Mouse (Mus musculus): ENCODE measurements around the gene Gm38394. TPM values are rescaled to one million over a fixed set of nuclear protein-coding genes. Genes with fewer than 3 reads are reported as not detected.
"Not testable (repeated sequence)": the region's sequence is repeated elsewhere in the genome, so short reads cannot be mapped to it uniquely, and the experiment has no call there.

The Gm38394 gene
- polyA plus RNA-seq, 1 experiment from 2014 or later = 2.3 TPM

DNA sequence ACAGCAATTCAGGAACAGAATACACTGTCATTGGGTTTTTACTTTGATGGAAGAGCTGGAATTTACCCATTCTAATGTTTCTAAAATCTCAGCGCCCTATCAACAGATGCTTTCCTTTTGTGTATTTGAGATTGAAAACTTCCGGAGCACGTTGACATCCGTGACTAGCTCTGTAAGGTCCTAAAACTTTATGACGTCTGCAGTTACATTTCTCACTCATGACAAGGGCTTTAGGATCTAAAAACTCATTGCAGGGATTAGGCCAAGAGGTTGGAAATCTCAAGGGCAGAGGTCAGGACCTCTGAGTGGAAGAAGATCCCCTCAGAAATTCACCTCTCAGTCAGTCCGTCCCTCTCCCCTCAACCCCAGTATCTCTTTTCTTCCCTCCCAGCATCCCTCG is 27.2 kb upstream of the Gm38394 start:
- Histone ChIP-seq H3K27me3 (no peaks in the 10 kb centered on the region), H3K9me3 (no peaks in the 10 kb centered on the region), H3K9ac (no peak overlapping the region), H3K27ac (replicated peaks) (no peak overlapping the region), H3K4me3 (no peak overlapping the region), H3K36me3 (no peaks in the 10 kb centered on the region), H3K4me2 (no peak overlapping the region), H3K4me1 (replicated peaks) (no peaks in the 10 kb centered on the region)
- WGBS = 76% methylated on average over 7 of the region's 7 CpGs
- no peak for ATAC-seq (ENCODE audit: low FRiP score, low read depth)

- H3K27ac ChIP-seq (replicated peaks) = no peak overlapping the region
- no peak overlapping the region for H3K4me3 ChIP-seq
- WGBS = 79% methylated on average over 10 of the region's 10 CpGs
- no peak overlapping the region for H3K9ac ChIP-seq
- no peaks in the 10 kb centered on the region for H3K27me3 ChIP-seq
- H3K9me3 ChIP-seq = no peaks in the 10 kb centered on the region
- H3K36me3 ChIP-seq = no peaks in the 10 kb centered on the region
- no peak overlapping the region for H3K4me2 ChIP-seq
- no peak for ATAC-seq (ENCODE audit: low FRiP score, low read depth)
- no peaks in the 10 kb centered on the region for H3K4me1 ChIP-seq (replicated peaks)
These were observed 24.8 kb upstream of the Gm38394 start for GRCm38 (mm10) chr1:133685749-133686519.

DNA sequence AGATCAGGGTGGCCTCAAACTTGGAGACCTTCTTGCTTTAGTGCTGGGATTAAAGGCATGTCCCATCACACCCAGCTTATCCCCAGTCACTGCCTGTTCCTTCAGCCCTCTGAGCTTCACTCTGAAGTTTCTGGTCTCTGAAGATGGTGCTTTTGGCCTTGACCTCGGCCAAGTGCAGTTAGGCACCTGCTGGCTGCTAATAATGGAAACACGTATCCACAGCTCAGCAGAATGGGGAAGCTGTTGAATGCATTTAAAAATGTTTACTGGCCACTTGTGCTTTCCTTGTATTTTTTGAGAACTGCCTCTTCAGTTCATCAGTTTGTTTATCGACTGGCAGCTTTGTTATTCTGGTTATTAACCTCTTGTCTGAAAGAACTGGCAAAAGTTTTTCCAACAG is 10.7 kb upstream of the Gm38394 start:
- Histone ChIP-seq H3K27me3 (no peaks in the 10 kb centered on the region), H3K4me3 (no peak overlapping the region), H3K4me2 (no peak overlapping the region), H3K9me3 (no peaks in the 10 kb centered on the region), H3K36me3 (no peaks in the 10 kb centered on the region), H3K27ac (replicated peaks) (no peak overlapping the region), H3K9ac (no peak overlapping the region), H3K4me1 (replicated peaks) (no peaks in the 10 kb centered on the region)
- 73% methylated on average over 3 of the region's 3 CpGs for WGBS
- ATAC-seq (ENCODE audit: low FRiP score, low read depth) = no peak

- 94% methylated on average over 3 of the region's 3 CpGs for WGBS
- Histone ChIP-seq H3K9me3 (no peaks in the 10 kb centered on the region), H3K4me3 (no peak overlapping the region), H3K27me3 (no peaks in the 10 kb centered on the region), H3K36me3 (no peaks in the 10 kb centered on the region), H3K9ac (no peak overlapping the region), H3K4me2 (no peak overlapping the region), H3K4me1 (replicated peaks) (no peaks in the 10 kb centered on the region), H3K27ac (replicated peaks) (no peak overlapping the region)
- ATAC-seq (ENCODE audit: low FRiP score, low read depth) = no peak
These were observed 10.1 kb upstream of the Gm38394 start for GRCm38 (mm10) chr1:133671266-133671665.

DNA sequence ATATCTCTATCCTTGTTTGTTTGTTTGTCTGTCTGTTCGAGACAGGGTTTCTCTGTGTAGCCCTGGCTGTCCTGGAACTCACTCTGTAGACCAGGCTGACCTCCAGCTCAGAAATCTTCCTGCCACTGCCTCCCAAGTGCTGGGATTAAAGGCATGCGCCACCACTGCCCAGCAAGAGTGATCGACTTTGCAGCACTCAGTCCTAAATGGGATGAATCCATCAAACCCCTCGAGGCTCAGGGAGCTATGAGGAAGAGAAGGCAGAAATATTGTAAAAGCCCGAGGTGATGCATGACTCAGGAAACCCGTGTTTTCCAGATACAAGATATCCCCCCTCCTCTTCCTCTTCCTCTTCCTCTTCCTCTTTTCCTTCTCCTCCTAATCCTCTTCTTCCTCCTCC is 9.7 kb upstream of the Gm38394 start:
- Histone ChIP-seq H3K9ac (no peak overlapping the region), H3K36me3 (no peaks in the 10 kb centered on the region), H3K4me2 (no peak overlapping the region), H3K9me3 (no peaks in the 10 kb centered on the region), H3K27me3 (no peaks in the 10 kb centered on the region), H3K4me1 (replicated peaks) (no peaks in the 10 kb centered on the region), H3K27ac (replicated peaks) (no peak overlapping the region), H3K4me3 (no peak overlapping the region)
- ATAC-seq (ENCODE audit: low FRiP score, low read depth) = no peak
- 88% methylated on average over 6 of the region's 6 CpGs for WGBS

DNA sequence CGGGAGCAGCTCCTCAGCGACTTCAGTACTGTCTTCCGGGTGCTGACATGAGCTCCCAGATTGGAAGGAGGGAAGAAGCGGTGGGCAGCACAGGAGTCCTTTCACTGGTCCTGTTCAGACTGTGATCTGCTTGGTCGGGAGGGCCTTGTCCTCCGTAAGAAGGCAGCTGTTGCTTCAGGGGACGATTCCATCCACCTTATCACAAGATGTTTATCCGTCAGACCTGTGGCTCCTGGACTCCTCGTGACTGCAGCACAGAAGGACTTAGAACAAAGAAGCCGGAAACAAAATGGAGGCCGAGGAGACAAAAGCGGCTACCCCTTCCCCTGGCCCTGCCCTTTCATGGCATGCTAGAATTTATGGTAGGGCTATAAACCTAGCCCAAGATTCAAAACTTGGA is 9.1 kb upstream of the Gm38394 start:
- WGBS = 74% methylated on average over 12 of the region's 12 CpGs
- no peak overlapping the region for H3K4me3 ChIP-seq
- ATAC-seq (ENCODE audit: low FRiP score, low read depth) = no peak

DNA sequence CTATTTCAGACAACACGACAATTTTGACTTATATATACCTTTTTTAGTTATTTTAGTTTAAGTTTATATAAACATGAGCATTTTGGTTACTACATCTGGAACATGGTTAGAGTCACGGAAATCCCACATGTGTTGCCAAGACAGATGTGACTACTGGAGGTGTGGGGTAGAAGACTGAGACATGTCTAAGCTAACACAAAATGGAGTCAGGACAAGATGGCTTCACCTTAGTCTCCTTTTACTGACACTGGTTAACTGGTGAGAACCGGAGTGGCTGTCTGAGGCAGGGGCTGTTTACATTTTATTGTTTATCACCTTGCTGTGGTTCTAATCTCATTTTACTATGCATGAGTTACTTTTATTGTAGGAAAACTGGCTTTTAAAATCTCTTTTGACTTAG is 7.5 kb upstream of the Gm38394 start:
- no peaks in the 10 kb centered on the region for H3K36me3 ChIP-seq
- 94% methylated on average over 3 of the region's 3 CpGs for WGBS
- H3K27me3 ChIP-seq = no peaks in the 10 kb centered on the region

More for the DNA sequence above, 9.1 kb upstream of the Gm38394 start:
- H3K9ac ChIP-seq = no peak overlapping the region
- no peak overlapping the region for H3K4me2 ChIP-seq
- H3K27ac ChIP-seq (replicated peaks) = no peak overlapping the region
- H3K27me3 ChIP-seq = no peaks in the 10 kb centered on the region
- H3K9me3 ChIP-seq = no peaks in the 10 kb centered on the region
- no peaks in the 10 kb centered on the region for H3K4me1 ChIP-seq (replicated peaks)
- H3K36me3 ChIP-seq = no peaks in the 10 kb centered on the region

DNA sequence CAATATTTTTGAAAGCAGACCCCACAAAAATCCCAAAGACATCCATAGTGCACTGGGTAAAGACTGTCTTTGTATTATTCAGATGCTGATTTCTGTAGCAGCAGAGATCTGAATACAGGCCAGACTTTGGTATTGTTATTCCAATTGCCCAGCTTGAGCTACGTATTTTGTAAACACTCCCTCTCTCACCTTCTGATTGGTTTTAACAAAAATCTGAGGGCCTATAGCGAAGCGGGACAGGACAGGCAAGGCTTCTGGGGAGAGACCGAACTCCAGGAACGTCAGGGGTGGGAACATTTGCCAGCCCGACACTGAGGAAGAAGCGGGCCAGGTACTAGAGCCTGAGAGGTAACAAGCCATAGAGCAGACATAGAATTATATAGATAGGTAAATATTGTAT is 6.6 kb upstream of the Gm38394 start:
- Histone ChIP-seq H3K9me3 (no peaks in the 10 kb centered on the region), H3K4me1 (replicated peaks) (no peaks in the 10 kb centered on the region), H3K4me3 (no peak overlapping the region), H3K4me2 (no peak overlapping the region), H3K36me3 (no peaks in the 10 kb centered on the region), H3K27me3 (no peaks in the 10 kb centered on the region), H3K27ac (replicated peaks) (no peak overlapping the region), H3K9ac (no peak overlapping the region)
- 26% methylated on average over 7 of the region's 7 CpGs for WGBS
- no peak for ATAC-seq (ENCODE audit: low FRiP score, low read depth)

More for the DNA sequence above, 7.5 kb upstream of the Gm38394 start:
- Histone ChIP-seq H3K4me3 (no peak overlapping the region), H3K4me1 (replicated peaks) (no peaks in the 10 kb centered on the region), H3K9me3 (no peaks in the 10 kb centered on the region), H3K9ac (no peak overlapping the region), H3K4me2 (no peak overlapping the region), H3K27ac (replicated peaks) (no peak overlapping the region)
- no peak for ATAC-seq (ENCODE audit: low FRiP score, low read depth)

GRCm38 (mm10) chr1:133665713-133666112 is 4.6 kb upstream of the Gm38394 start:
- not testable (repeated sequence) for H3K27ac ChIP-seq (replicated peaks); H3K9ac ChIP-seq; H3K27me3 ChIP-seq; ATAC-seq (ENCODE audit: low FRiP score, low read depth); H3K9me3 ChIP-seq; H3K36me3 ChIP-seq; H3K4me1 ChIP-seq (replicated peaks); H3K4me3 ChIP-seq; H3K4me2 ChIP-seq
- 81% methylated on average over 8 of the region's 8 CpGs for WGBS

DNA sequence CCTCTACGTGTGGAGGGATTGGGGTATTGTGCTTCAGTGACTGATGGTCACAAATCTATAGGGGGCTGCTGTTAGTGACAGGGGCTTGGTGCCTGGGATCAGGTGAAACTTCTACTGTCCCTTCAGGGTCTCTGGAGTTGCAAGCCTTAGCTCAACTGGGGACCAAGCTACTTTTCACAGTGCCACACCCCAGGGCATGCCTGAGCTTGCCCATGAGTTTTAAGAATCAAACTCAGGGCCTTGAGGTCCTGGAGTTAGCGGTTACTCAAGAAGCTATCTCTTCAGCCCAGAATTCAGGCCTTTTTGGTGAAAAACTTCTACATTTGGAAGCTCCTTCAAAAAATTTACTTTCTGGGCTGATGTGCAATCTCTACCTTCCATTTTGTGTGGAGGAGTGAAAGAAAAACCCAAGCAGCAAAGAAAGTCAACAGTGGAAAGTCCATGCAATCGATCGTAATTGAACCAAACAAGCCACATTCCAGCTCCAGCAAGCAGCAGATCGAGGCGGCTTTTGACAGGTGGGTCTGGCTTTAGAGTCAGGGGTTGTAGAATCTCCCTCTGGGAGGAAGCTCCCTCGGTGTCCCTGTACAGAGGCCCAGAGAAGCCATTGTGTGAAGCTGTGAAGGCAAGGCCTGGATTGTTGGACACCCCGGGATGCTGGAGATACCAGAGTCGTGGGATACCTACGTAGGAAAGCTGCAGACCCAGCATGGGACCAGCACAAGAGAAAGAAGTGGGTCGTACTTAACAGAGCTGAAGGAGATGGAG is 3.3 kb upstream of the Gm38394 start:
- no peak overlapping the region for H3K4me3 ChIP-seq
- no peak overlapping the region for H3K4me2 ChIP-seq
- ATAC-seq (ENCODE audit: low FRiP score, low read depth) = no peak
- H3K27ac ChIP-seq (replicated peaks) = no peak overlapping the region
- no peaks in the 10 kb centered on the region for H3K27me3 ChIP-seq
- H3K36me3 ChIP-seq = no peaks in the 10 kb centered on the region
- no peak overlapping the region for H3K9ac ChIP-seq
- peaks cover 11% of the 10 kb centered on the region for H3K4me1 ChIP-seq (replicated peaks)
- H3K9me3 ChIP-seq = no peaks in the 10 kb centered on the region
- 60% methylated on average over 11 of the region's 11 CpGs for WGBS

DNA sequence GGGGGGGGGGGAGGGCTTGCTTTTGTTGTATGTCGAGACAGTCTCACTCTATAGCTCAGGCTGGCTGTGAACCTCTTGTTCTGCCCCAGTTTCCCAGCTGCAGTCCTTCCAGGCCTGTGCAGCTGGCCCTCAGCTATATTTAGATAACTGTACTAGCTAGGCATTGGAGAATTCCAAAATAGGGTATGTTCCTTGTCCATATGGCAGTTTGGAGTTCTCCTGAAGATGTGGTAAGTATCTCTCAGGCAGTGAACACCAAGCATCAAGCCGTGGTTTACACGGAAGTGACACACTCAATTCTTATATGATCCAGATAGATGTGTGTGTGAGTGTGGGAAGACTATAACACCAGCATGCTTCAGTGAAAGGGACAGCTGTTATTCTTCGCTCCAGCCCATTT is 2.3 kb upstream of the Gm38394 start:
- Histone ChIP-seq H3K4me3 (no peak overlapping the region), H3K36me3 (no peaks in the 10 kb centered on the region), H3K9me3 (no peaks in the 10 kb centered on the region), H3K9ac (no peak overlapping the region), H3K27ac (replicated peaks) (no peak overlapping the region), H3K4me2 (no peak overlapping the region), H3K4me1 (replicated peaks) (peaks cover 20% of the 10 kb centered on the region), H3K27me3 (no peaks in the 10 kb centered on the region)
- 85% methylated on average over 4 of the region's 4 CpGs for WGBS
- ATAC-seq (ENCODE audit: low FRiP score, low read depth) = no peak

GRCm38 (mm10) chr1:133662941-133663340 is 1.8 kb upstream of the Gm38394 start:
- Histone ChIP-seq H3K4me1 (replicated peaks) (peaks cover 25% of the 10 kb centered on the region), H3K27ac (replicated peaks) (no peak overlapping the region), H3K4me3 (no peak overlapping the region), H3K36me3 (no peaks in the 10 kb centered on the region), H3K9me3 (no peaks in the 10 kb centered on the region), H3K4me2 (no peak overlapping the region), H3K9ac (no peak overlapping the region), H3K27me3 (no peaks in the 10 kb centered on the region)
- 95% methylated on average over 7 of the region's 7 CpGs for WGBS
- ATAC-seq (ENCODE audit: low FRiP score, low read depth) = no peak

Measured in hindbrain, embryonic 15.5 days (tissue).